Mouse (Mus musculus) liver, adult 2 months (tissue): ENCODE data around the gene 9130409I23Rik. TPM values are rescaled to one million over a fixed set of nuclear protein-coding genes. Genes with fewer than 3 reads are reported as not detected.
A peak's percentile ranks its signal among the peaks of the same experiment; 100 is the strongest.

Experiments
- DNase-seq: peaks from one replicate; pipeline ENCODE4 v3.0.0-alpha.2; 2011; ENCODE audit warnings: low read depth, low spot score; ENCODE audit errors: extremely low read depth
- H3K27ac ChIP-seq: fragments of 200-500 bp; replicated peaks from 2 replicates; pipeline ENCODE4 v1.5.1; 2012; ENCODE audit warnings: low read depth, mild to moderate bottlenecking, control low read depth, inconsistent platforms, low read length; ENCODE audit not compliant: insufficient read depth
- H3K27me3 ChIP-seq: fragments of 200-500 bp; 2 replicates; pipeline ENCODE4 v1.6.1; 2012; ENCODE audit warnings: mild to moderate bottlenecking, moderate library complexity, low read length, inconsistent platforms; ENCODE audit not compliant: control insufficient read depth, insufficient read depth
- H3K36me3 ChIP-seq: fragments of 200-500 bp; 2 replicates; pipeline ENCODE4 v1.6.1; 2012; ENCODE audit warnings: low read length, inconsistent platforms; ENCODE audit not compliant: control insufficient read depth, insufficient read depth
- H3K4me1 ChIP-seq: fragments of 200-500 bp; 2 replicates; pipeline ENCODE4 v1.6.1; 2011; ENCODE audit warnings: low read length; ENCODE audit not compliant: control insufficient read depth, insufficient read depth
- H3K4me3 ChIP-seq: fragments of 200-500 bp; 2 replicates; pipeline ENCODE4 v1.5.1; 2011; ENCODE audit warnings: low read depth, mild to moderate bottlenecking, control low read depth, low read length, moderate library complexity; ENCODE audit not compliant: insufficient read depth
- H3K79me2 ChIP-seq: fragments of 200-500 bp; 2 replicates; pipeline ENCODE4 v1.6.1; 2012; ENCODE audit warnings: inconsistent platforms, mild to moderate bottlenecking, low read length, moderate library complexity; ENCODE audit not compliant: control insufficient read depth, insufficient read depth
- H3K9ac ChIP-seq: fragments of 200-500 bp; 2 replicates; pipeline ENCODE4 v1.6.1; 2012; ENCODE audit warnings: low read depth, mild to moderate bottlenecking, control low read depth, inconsistent platforms, low read length
- CTCF ChIP-seq: fragments of 200-500 bp; IDR thresholded peaks from 2 replicates; pipeline ENCODE4 v1.5.1; 2011; ENCODE audit warnings: low read depth, low read length, control low read depth
- POLR2A ChIP-seq: fragments of 200-500 bp; IDR thresholded peaks from 2 replicates; pipeline ENCODE4 v1.6.1; 2011; ENCODE audit warnings: low read length, control low read depth; ENCODE audit not compliant: insufficient read depth; ENCODE audit errors: extremely low read depth
- WGBS: fragments of 180-500 bp; shearing (Covaris S2); methylation state at CpG from one replicate; pipeline ENCODE4 v1.1.7; 2018; 5-methylcytosine and 5-hydroxymethylcytosine counted together
- polyA plus RNA-seq: library from polyadenylated mRNA; depleted of rRNA; stranded (reverse); fragments of >200 nt; gene quantifications from 2 replicates; pipeline ENCODE4 v1.2.3, GENCODE M21; 2012
- total RNA-seq: library from RNA; depleted of rRNA; stranded (reverse); fragments of >200 nt; gene quantifications from 2 replicates; pipeline ENCODE4 v1.2.3, GENCODE M21; 2014

9130409I23Rik gene
- total and polyA plus RNA-seq, 2 experiments: 4.2 to 11.2 TPM

- Histone ChIP-seq H3K27me3 (no peaks in the 10 kb centered on the region), H3K4me3 (no peak overlapping the region), H3K27ac (peak overlapping the region; percentile 94), H3K79me2 (no peaks in the 10 kb centered on the region), H3K36me3 (peaks cover 9% of the 10 kb centered on the region; the same call in 1 of the 2 replicates), H3K9ac (peak overlapping the region; percentile 51), H3K4me1 (peaks cover 63% of the 10 kb centered on the region)
- peak; percentile 82 for DNase-seq
- WGBS: 11% methylated on average over 6 of the region's 6 CpGs
- TF ChIP-seq POLR2A: no peak
- TF ChIP-seq CTCF: no peak
Measured at GRCm38 (mm10) chr1:181014731-181015500, 36.1 kb upstream of the 9130409I23Rik start.

GRCm38 (mm10) chr1:181015558-181015957 is 35.5 kb upstream of the 9130409I23Rik start:
- no peak overlapping the region for H3K4me3 ChIP-seq
- DNase-seq: peak; percentile 89
- H3K9ac ChIP-seq: peak overlapping the region; percentile 63
- 0 out of 2 replicates have a peak, but pooled peaks have one; percentile 24 for TF ChIP-seq POLR2A
- TF ChIP-seq CTCF: no peak
- no peaks in the 10 kb centered on the region for H3K79me2 ChIP-seq
- H3K27ac ChIP-seq: peak overlapping the region; percentile 94
- no peaks in the 10 kb centered on the region for H3K27me3 ChIP-seq
- H3K36me3 ChIP-seq: peaks cover 9% of the 10 kb centered on the region; the same call in 1 of the 2 replicates
- H3K4me1 ChIP-seq: peaks cover 60% of the 10 kb centered on the region

GRCm38 (mm10) chr1:181016045-181016444 is 35.0 kb upstream of the 9130409I23Rik start:
- peaks cover 60% of the 10 kb centered on the region for H3K4me1 ChIP-seq
- no peaks in the 10 kb centered on the region for H3K79me2 ChIP-seq
- peaks cover 9% of the 10 kb centered on the region; the same call in 1 of the 2 replicates for H3K36me3 ChIP-seq
- peak overlapping the region; percentile 94 for H3K27ac ChIP-seq
- WGBS: 25% methylated on average over 4 of the region's 4 CpGs
- peak overlapping the region; percentile 16; the same call in 1 of the 2 replicates for H3K4me3 ChIP-seq
- no peaks in the 10 kb centered on the region for H3K27me3 ChIP-seq
- no peak for TF ChIP-seq CTCF
- no peak for TF ChIP-seq POLR2A
- peak overlapping the region; percentile 63 for H3K9ac ChIP-seq
- no peak for DNase-seq

GRCm38 (mm10) chr1:181016532-181017131 is 34.4 kb upstream of the 9130409I23Rik start:
- Histone ChIP-seq H3K4me3 (peak overlapping the region; percentile 70), H3K27me3 (no peaks in the 10 kb centered on the region), H3K36me3 (peaks cover 9% of the 10 kb centered on the region; the same call in 1 of the 2 replicates), H3K4me1 (peaks cover 59% of the 10 kb centered on the region), H3K79me2 (no peaks in the 10 kb centered on the region), H3K9ac (peak overlapping the region; percentile 80), H3K27ac (peak overlapping the region; percentile 77)
- WGBS: 1% methylated on average over 21 of the region's 21 CpGs
- no peak for TF ChIP-seq POLR2A
- no peak for TF ChIP-seq CTCF
- DNase-seq: peak; percentile 82

- Histone ChIP-seq H3K27ac (peak overlapping the region; percentile 77), H3K4me3 (peak overlapping the region; percentile 70), H3K9ac (peak overlapping the region; percentile 80), H3K4me1 (peaks cover 56% of the 10 kb centered on the region), H3K36me3 (peaks cover 6% of the 10 kb centered on the region; the same call in 1 of the 2 replicates), H3K79me2 (no peaks in the 10 kb centered on the region), H3K27me3 (no peaks in the 10 kb centered on the region)
- peak; percentile 95 for DNase-seq
- 0 out of 2 replicates have a peak, but pooled peaks have one; percentile 1 for TF ChIP-seq CTCF
- TF ChIP-seq POLR2A: peak; percentile 95
- WGBS: under 1% methylated on average over 22 of the region's 22 CpGs
Measured at GRCm38 (mm10) chr1:181017212-181017711, 33.8 kb upstream of the 9130409I23Rik start.
